Mouse (Mus musculus) CD8-positive naive resting alpha-beta T cell, adult 2 months (primary cell): ENCODE data around the gene Top2b.
A peak's percentile ranks its signal among the peaks of the same experiment; 100 is the strongest.

Experiments
- DNase-seq, 2 experiments: peaks; one replicate each; pipeline ENCODE4 v3.0.0; 2022; ENCODE audit warnings: low read depth in 2 of 2, low spot score in 2 of 2

Gene Top2b

DNA sequence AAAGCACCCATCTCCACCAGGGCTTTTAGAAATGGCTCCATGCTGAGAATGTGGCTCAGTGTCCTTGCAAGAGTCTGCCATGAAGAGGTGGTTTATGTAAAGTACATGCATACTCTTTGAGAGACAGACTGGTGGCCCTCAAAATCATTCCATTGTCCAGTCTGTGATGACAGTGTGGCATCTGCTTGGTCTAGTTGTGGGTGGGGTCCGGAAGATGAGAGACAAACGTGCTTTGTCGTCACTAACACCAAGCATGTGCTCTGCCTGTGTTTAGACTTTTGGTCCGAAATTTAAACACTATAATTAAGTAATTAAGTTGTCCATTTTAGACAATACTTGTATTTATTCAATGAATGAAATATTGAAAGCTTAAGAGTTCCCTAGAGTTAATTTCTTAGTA is 49.2 kb downstream of the Top2b start:
- no peak for DNase-seq

GRCm38 (mm10) chr14:16427569-16427968 is 62.6 kb downstream of the Top2b start:
- DNase-seq: no peak

DNA sequence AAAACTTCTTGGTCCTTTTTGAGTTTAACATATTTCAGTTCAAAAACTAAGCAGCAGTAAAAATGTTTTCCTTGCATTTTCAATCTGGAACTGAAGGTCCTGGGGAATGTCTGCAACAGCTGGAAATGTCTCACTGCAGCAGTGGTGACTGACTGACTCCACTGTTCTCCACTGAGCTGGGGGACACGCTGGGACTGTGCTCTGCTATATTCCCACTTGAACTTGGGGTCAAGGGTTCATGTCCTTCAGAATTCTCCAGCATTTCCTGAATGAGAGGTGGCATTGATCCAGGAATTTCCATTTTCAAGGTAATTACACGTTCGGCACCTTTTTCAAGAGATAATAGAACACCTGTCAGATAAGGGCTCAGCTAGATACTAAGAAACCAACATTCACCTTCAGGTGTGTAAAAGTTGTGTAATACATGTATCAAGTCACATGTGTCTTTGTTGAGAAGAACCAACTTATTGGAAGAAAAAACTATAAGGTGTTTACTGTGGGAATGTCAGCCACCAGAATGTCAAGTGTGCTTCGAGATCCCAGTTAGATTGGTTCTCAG is 67.0 kb downstream of the Top2b start:
- DNase-seq: no peak

DNA sequence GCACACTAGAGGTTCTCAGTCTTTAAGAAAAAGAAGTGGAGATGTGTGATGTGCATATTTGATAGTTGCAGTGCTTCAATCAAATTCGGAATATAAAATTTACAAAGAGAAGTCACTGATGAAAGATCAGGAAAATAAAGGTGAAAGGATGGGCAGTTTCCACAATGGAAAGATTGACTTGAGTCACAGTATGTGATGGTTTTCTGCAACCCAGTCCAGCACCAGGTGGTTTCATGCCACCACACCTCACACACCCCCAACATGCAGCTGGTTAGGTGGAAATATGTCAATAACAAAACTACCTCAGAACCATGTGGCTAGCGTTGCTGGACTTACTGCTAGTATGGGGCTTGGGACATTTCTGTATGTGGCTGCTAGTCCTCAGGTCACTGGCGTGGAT is 67.6 kb downstream of the Top2b start:
- DNase-seq: no peak

- no peak for DNase-seq
These were observed 68.2 kb downstream of the Top2b start for GRCm38 (mm10) chr14:16433206-16433605.

- peak in 1 of 2 experiments; percentile 41 for DNase-seq
These were observed 69.6 kb downstream of the Top2b start for GRCm38 (mm10) chr14:16434396-16435171.

DNA sequence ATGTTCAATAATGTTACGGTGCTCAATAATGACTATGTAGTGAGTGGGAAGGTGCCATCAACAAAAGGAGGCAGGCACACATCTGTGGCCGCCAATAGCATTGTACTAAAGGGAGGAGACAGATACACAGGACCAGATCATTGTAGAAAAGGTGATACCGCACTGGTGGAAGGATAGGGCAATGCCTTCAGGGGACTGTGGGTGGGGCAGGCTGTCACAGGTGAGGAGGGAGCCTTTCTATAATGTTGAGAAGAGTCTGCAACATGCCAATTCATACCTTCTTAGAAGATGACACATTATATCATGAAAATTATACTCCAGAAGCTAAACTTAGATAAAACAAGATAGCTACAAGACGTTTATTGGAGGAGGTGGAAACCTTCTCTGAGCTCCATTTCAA is 72.4 kb downstream of the Top2b start:
- DNase-seq: no peak

DNA sequence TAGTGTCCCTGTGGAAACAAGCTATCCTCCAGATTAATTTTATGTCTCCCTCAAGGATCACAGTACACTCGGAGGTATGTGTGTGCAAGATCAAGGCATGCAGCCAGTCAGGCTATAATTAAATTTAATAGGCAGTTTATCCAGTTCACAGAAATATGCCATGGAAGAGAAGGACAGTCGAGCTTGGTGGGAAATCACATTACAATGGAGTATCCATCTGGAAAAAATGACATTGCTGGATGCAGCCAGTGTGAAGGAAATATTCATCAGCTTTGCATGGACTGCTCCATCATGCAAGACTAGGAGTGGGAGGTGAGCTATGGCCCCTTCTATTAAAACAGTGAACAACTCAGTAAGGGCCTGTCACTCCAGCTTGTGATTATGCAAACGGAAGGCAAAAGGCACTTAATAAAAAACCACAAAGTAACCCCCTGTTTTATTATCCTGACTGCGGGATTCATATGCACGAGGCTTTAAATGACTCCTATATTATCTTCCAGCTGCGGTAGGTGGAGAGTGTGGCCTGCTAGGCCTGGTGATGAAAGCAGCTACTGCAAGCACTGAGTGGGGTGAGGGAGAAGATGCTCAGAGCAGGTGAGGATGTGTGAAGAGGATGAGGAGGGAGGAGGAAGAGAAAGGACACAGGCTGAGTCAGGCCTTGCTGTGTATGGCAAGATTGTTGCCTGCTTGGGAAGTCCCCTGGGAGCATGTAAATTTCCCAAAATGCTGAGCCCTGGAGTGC is 74.6 kb downstream of the Top2b start:
- no peak for DNase-seq

DNA sequence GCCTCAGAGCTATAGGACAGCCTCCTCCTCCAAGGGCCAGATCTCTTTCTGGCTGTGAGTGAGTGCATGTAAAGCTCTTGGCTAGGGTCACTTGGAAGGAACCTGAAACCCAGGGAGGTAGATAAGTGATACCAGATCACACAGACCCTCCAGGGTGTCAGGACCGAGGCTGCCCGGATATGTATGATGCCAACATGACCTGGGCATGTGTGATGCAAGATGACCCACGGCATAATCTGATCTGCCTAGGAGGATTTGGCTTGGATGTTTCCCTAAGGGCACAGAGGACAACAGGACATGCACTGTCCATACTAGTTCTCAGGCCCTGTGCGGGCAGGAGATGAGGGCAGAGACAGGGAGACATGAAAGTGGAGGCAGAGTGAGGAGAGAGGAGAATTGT is 79.9 kb downstream of the Top2b start:
- DNase-seq: no peak

DNA sequence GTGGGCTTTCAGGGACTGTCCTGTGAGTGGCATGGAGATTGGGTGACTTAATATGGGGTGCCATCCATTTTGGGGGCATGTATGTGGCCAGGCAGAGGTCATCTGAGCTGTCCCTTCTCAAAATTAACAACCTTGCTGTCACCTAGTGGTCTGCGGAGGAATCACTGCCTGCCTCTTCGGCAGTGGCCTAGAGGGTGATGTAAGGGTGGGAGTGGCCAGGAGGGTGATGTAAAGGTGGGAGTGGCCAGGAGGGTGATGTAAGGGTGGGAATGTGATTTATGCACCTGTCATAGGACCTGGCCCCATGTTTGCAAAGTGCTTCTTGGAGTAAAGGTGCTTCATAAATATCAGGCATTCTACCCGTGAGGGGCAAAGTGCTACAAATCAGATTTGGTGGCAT is 82.6 kb downstream of the Top2b start:
- no peak for DNase-seq

GRCm38 (mm10) chr14:16448269-16448987 is 83.4 kb downstream of the Top2b start:
- no peak for DNase-seq

GRCm38 (mm10) chr14:16478606-16479323 is 113.8 kb downstream of the Top2b start:
- DNase-seq: no peak

DNA sequence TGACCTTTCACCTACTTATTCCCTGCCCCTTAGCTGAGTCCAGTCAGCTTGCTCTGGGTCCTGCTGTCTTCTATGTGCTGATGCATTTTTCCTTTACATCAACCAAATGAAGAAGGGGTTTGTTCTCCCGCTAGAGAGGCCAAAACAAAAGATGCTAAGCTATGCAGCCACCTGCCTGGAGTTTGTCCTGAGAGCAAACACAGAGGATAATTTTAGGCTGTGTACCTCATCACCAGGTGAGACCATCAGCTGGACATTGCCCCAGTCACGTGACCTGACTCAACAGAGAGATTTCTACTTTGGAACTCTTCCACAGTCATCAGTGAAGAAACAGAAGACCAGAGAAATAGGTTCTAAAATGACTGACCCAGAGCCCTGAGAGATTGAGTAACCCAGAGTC is 114.5 kb downstream of the Top2b start:
- no peak for DNase-seq

DNA sequence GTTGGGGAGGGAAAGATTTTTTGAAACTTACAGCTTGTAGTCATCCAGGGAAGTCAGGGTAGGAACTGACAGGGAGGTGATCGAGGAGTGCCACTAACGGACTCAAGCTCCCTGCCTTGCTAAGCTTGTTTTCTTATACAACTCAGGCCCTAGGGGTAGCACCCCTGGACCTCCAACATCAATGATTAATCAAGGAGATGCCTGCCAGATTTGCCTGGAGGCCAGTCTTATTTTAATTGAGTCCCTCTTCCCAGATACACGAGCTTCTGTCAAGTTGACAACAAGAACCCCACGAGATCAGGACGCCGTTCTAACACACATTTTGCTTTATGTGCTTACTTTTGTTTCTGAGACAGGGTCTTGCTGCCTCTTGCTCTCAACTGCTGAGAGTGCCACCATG is 115.6 kb downstream of the Top2b start:
- no peak for DNase-seq

- no peak for DNase-seq
These were observed 118.8 kb downstream of the Top2b start for GRCm38 (mm10) chr14:16483656-16484380.
